Mouse (Mus musculus) hindbrain, embryonic 10.5 days (tissue): Measurements from ENCODE around the gene Ccnt1. TPM values are rescaled to one million over a fixed set of nuclear protein-coding genes. Genes with fewer than 3 reads are reported as not detected.
A peak's percentile ranks its signal among the peaks of the same experiment; 100 is the strongest.

ENCODE experiments used
- DNase-seq: peaks from one replicate; pipeline ENCODE4 v3.0.0-alpha.2; 2017; ENCODE audit warnings: low spot score
- H3K27ac ChIP-seq: fragments of 300-500 bp; sonication (generic); 2 replicates; pipeline ENCODE4 v1.5.1; 2016; ENCODE audit warnings: mild to moderate bottlenecking, moderate library complexity
- H3K27me3 ChIP-seq: fragments of 300-500 bp; sonication (generic); 2 replicates; pipeline ENCODE4 v1.6.1; 2016; ENCODE audit warnings: mild to moderate bottlenecking; ENCODE audit not compliant: poor library complexity, insufficient read depth, severe bottlenecking
- H3K36me3 ChIP-seq: fragments of 300-500 bp; sonication (generic); 2 replicates; pipeline ENCODE4 v1.6.1; 2016; ENCODE audit warnings: mild to moderate bottlenecking, moderate library complexity
- H3K4me1 ChIP-seq: fragments of 300-500 bp; sonication (generic); replicated peaks from 2 replicates; pipeline ENCODE4 v1.6.1; 2016; ENCODE audit warnings: mild to moderate bottlenecking
- H3K4me3 ChIP-seq: fragments of 300-500 bp; sonication (generic); 2 replicates; pipeline ENCODE4 v1.5.1; 2016; ENCODE audit warnings: mild to moderate bottlenecking, moderate library complexity
- H3K9me3 ChIP-seq: fragments of 300-500 bp; sonication (generic); 2 replicates; pipeline ENCODE4 v1.6.1; 2016; ENCODE audit warnings: mild to moderate bottlenecking, moderate library complexity
- WGBS: fragments of 180-500 bp; shearing (Covaris S2); methylation state at CpG from one replicate; pipeline ENCODE4 v1.1.7; 2016; 5-methylcytosine and 5-hydroxymethylcytosine counted together
- polyA plus RNA-seq: library from polyadenylated mRNA; unstranded; fragments of >200 nt; fragmentation: Nextera tagmentation; extraction: Ambion mirVana; gene quantifications from 2 replicates; pipeline ENCODE4 v1.2.1, GENCODE M21; 2016

The Ccnt1 gene
- polyA plus RNA-seq, 1 experiment from 2014 or later = 53.7 TPM

- Histone ChIP-seq H3K4me1 (peaks cover 54% of the 10 kb centered on the region), H3K27me3 (0 out of 2 replicates have a peak, but pooled peaks cover 3% of the 10 kb centered on the region), H3K27ac (peak overlapping the region; percentile 95), H3K9me3 (no peaks in the 10 kb centered on the region), H3K36me3 (peaks cover 38% of the 10 kb centered on the region), H3K4me3 (peak overlapping the region; percentile 68)
- DNase-seq = no peak
- 53% methylated on average over 4 of the region's 4 CpGs for WGBS
These were observed 36.8 kb upstream of the Ccnt1 start for GRCm38 (mm10) chr15:98607557-98607956.

GRCm38 (mm10) chr15:98606739-98607138 lies 36.0 kb upstream of the Ccnt1 start:
- H3K27me3 ChIP-seq = 0 out of 2 replicates have a peak, but pooled peaks cover 3% of the 10 kb centered on the region
- no peak for DNase-seq
- WGBS = 68% methylated on average over 9 of the region's 9 CpGs
- peaks cover 61% of the 10 kb centered on the region for H3K4me1 ChIP-seq
- H3K9me3 ChIP-seq = no peaks in the 10 kb centered on the region
- H3K4me3 ChIP-seq = peak overlapping the region; percentile 68; the same call in 1 of the 2 replicates
- peaks cover 46% of the 10 kb centered on the region for H3K36me3 ChIP-seq
- H3K27ac ChIP-seq = no peak overlapping the region

GRCm38 (mm10) chr15:98606051-98606536 lies 35.4 kb upstream of the Ccnt1 start:
- no peaks in the 10 kb centered on the region for H3K9me3 ChIP-seq
- H3K27ac ChIP-seq = no peak overlapping the region
- H3K36me3 ChIP-seq = peaks cover 53% of the 10 kb centered on the region
- no peak for DNase-seq
- H3K4me1 ChIP-seq = peaks cover 61% of the 10 kb centered on the region
- 0 out of 2 replicates have a peak, but pooled peaks cover 3% of the 10 kb centered on the region for H3K27me3 ChIP-seq
- H3K4me3 ChIP-seq = no peak overlapping the region
- WGBS = 94% methylated on average over 12 of the region's 12 CpGs

GRCm38 (mm10) chr15:98604041-98604575 lies 33.4 kb upstream of the Ccnt1 start:
- DNase-seq = no peak
- Histone ChIP-seq H3K27ac (no peak overlapping the region), H3K4me1 (peaks cover 51% of the 10 kb centered on the region), H3K27me3 (no peaks in the 10 kb centered on the region), H3K4me3 (no peak overlapping the region), H3K36me3 (peaks cover 73% of the 10 kb centered on the region), H3K9me3 (no peaks in the 10 kb centered on the region)
- 94% methylated on average over 24 of the region's 24 CpGs for WGBS

GRCm38 (mm10) chr15:98602921-98603458 lies 32.3 kb upstream of the Ccnt1 start:
- Histone ChIP-seq H3K27ac (no peak overlapping the region; the same call in 1 of the 2 replicates), H3K4me1 (peaks cover 42% of the 10 kb centered on the region), H3K4me3 (0 out of 2 replicates have a peak overlapping the region, but pooled peaks have one; percentile 9), H3K9me3 (no peaks in the 10 kb centered on the region), H3K36me3 (peaks cover 84% of the 10 kb centered on the region), H3K27me3 (no peaks in the 10 kb centered on the region)
- DNase-seq = no peak
- WGBS = 60% methylated on average over 4 of the region's 4 CpGs

- 57% methylated on average over 13 of the region's 13 CpGs for WGBS
- DNase-seq = no peak
- no peaks in the 10 kb centered on the region for H3K27me3 ChIP-seq
- H3K4me3 ChIP-seq = peak overlapping the region; percentile 16; the same call in 1 of the 2 replicates
- peaks cover 35% of the 10 kb centered on the region for H3K4me1 ChIP-seq
- H3K9me3 ChIP-seq = no peaks in the 10 kb centered on the region
- peak overlapping the region; percentile 13; the same call in 1 of the 2 replicates for H3K27ac ChIP-seq
- H3K36me3 ChIP-seq = peaks cover 91% of the 10 kb centered on the region
These were observed 31.6 kb upstream of the Ccnt1 start for GRCm38 (mm10) chr15:98602191-98602881.

GRCm38 (mm10) chr15:98601832-98602190 lies 31.1 kb upstream of the Ccnt1 start:
- H3K4me1 ChIP-seq = peaks cover 30% of the 10 kb centered on the region
- no peaks in the 10 kb centered on the region for H3K9me3 ChIP-seq
- no peak for DNase-seq
- H3K4me3 ChIP-seq = peak overlapping the region; percentile 16; the same call in 1 of the 2 replicates
- no peaks in the 10 kb centered on the region for H3K27me3 ChIP-seq
- 0 out of 2 replicates have a peak overlapping the region, but pooled peaks have one; percentile 13 for H3K27ac ChIP-seq
- peaks cover 96% of the 10 kb centered on the region for H3K36me3 ChIP-seq
- WGBS = 76% methylated on average over 7 of the region's 7 CpGs

GRCm38 (mm10) chr15:98600036-98600709 lies 29.4 kb upstream of the Ccnt1 start:
- WGBS = 81% methylated on average over 12 of the region's 12 CpGs
- Histone ChIP-seq H3K36me3 (peaks cover 100% of the 10 kb centered on the region), H3K9me3 (no peaks in the 10 kb centered on the region), H3K4me1 (peaks cover 25% of the 10 kb centered on the region), H3K27me3 (no peaks in the 10 kb centered on the region), H3K4me3 (no peak overlapping the region), H3K27ac (no peak overlapping the region)
- DNase-seq = no peak

- WGBS = 92% methylated on average over 14 of the region's 14 CpGs
- peaks cover 100% of the 10 kb centered on the region for H3K36me3 ChIP-seq
These were observed 25.9 kb upstream of the Ccnt1 start for GRCm38 (mm10) chr15:98596609-98597008.

GRCm38 (mm10) chr15:98595049-98595448 lies 24.3 kb upstream of the Ccnt1 start:
- 91% methylated on average over 5 of the region's 5 CpGs for WGBS
- Histone ChIP-seq H3K27ac (no peak overlapping the region), H3K27me3 (no peaks in the 10 kb centered on the region), H3K36me3 (peaks cover 100% of the 10 kb centered on the region), H3K4me1 (0 out of 2 replicates have a peak, but pooled peaks cover 2% of the 10 kb centered on the region), H3K4me3 (no peak overlapping the region), H3K9me3 (no peaks in the 10 kb centered on the region)
- no peak for DNase-seq

More at GRCm38 (mm10) chr15:98596609-98597008, 25.9 kb upstream of the Ccnt1 start:
- H3K27me3 ChIP-seq = no peaks in the 10 kb centered on the region
- no peaks in the 10 kb centered on the region for H3K9me3 ChIP-seq
- DNase-seq = no peak
- H3K4me1 ChIP-seq = 0 out of 2 replicates have a peak, but pooled peaks cover 2% of the 10 kb centered on the region
- H3K27ac ChIP-seq = no peak overlapping the region
- no peak overlapping the region for H3K4me3 ChIP-seq

- Histone ChIP-seq H3K27me3 (no peaks in the 10 kb centered on the region), H3K9me3 (no peaks in the 10 kb centered on the region), H3K36me3 (peaks cover 99% of the 10 kb centered on the region), H3K27ac (no peak overlapping the region), H3K4me1 (0 out of 2 replicates have a peak, but pooled peaks cover 3% of the 10 kb centered on the region), H3K4me3 (no peak overlapping the region)
- DNase-seq = no peak
- 79% methylated on average over 19 of the region's 19 CpGs for WGBS
These were observed 23.5 kb upstream of the Ccnt1 start for GRCm38 (mm10) chr15:98594193-98594592.

- no peak overlapping the region for H3K4me3 ChIP-seq
- peaks cover 81% of the 10 kb centered on the region for H3K36me3 ChIP-seq
- H3K27me3 ChIP-seq = no peaks in the 10 kb centered on the region
- no peak overlapping the region for H3K27ac ChIP-seq
- H3K4me1 ChIP-seq = 0 out of 2 replicates have a peak, but pooled peaks cover 3% of the 10 kb centered on the region
- no peak for DNase-seq
- WGBS = 64% methylated on average over 4 of the region's 4 CpGs
- H3K9me3 ChIP-seq = no peaks in the 10 kb centered on the region
These were observed 20.7 kb upstream of the Ccnt1 start for GRCm38 (mm10) chr15:98591396-98591795.
